Mouse (Mus musculus): ENCODE measurements at regions not wholly inside any gene's neighbourhood (a gene's known extent, or its start where the extent isn't known, plus 50 kb on each side); places are given as distances from the start of the nearest gene placed in this dataset.

- TF ChIP-seq POLR2A (IDR thresholded peaks at IDR 0.05; ENCODE audit: low read depth, low read length), result no peak
- no peak for TF ChIP-seq CTCF (IDR thresholded peaks at IDR 0.05; ENCODE audit: extremely low read depth, insufficient read depth, insufficient read length, insufficient replicate concordance)
These were observed 262.5 kb downstream of the Myh15 start for GRCm38 (mm10) chr16:49319774-49320173.

All from spleen, adult 2 months (tissue).